Mouse (Mus musculus) midbrain, embryonic 15.5 days (tissue): ENCODE results near the gene Hist1h2aa. TPM values are rescaled to one million over a fixed set of nuclear protein-coding genes. Genes with fewer than 3 reads are reported as not detected.
A peak's percentile ranks its signal among the peaks of the same experiment; 100 is the strongest.

Source experiments
- ATAC-seq: fragments of 200-750 bp; cut with Nextera tagmentation; replicated peaks from 2 replicates; pipeline ENCODE4 v1.8.0; 2017; ENCODE audit warnings: moderate TSS enrichment
- H3K27ac ChIP-seq: fragments of 300-500 bp; sonication (generic); 2 replicates; pipeline ENCODE4 v1.5.1; 2015; ENCODE audit warnings: mild to moderate bottlenecking, inconsistent platforms
- H3K27me3 ChIP-seq: fragments of 300-500 bp; sonication (generic); replicated peaks from 2 replicates; pipeline ENCODE4 v1.6.1; 2015; ENCODE audit warnings: inconsistent platforms
- H3K36me3 ChIP-seq: fragments of 300-500 bp; sonication (generic); replicated peaks from 2 replicates; pipeline ENCODE4 v1.6.1; 2015; ENCODE audit warnings: inconsistent platforms
- H3K4me1 ChIP-seq: fragments of 300-500 bp; sonication (generic); 2 replicates; pipeline ENCODE4 v1.6.1; 2015; ENCODE audit warnings: inconsistent platforms
- H3K4me2 ChIP-seq: fragments of 300-500 bp; sonication (generic); 2 replicates; pipeline ENCODE4 v1.6.1; 2015; ENCODE audit warnings: inconsistent platforms, mild to moderate bottlenecking, moderate library complexity
- H3K4me3 ChIP-seq: fragments of 300-500 bp; sonication (generic); 2 replicates; pipeline ENCODE4 v1.5.1; 2015; ENCODE audit warnings: mild to moderate bottlenecking, inconsistent platforms
- H3K9ac ChIP-seq: fragments of 300-500 bp; sonication (generic); 2 replicates; pipeline ENCODE4 v1.6.1; 2015; ENCODE audit warnings: mild to moderate bottlenecking, inconsistent platforms
- H3K9me3 ChIP-seq: fragments of 300-500 bp; sonication (generic); 2 replicates; pipeline ENCODE4 v1.6.1; 2016; ENCODE audit warnings: inconsistent platforms
- WGBS: fragments of 180-500 bp; shearing (Covaris S2); methylation state at CpG from one replicate; pipeline ENCODE4 v1.1.7; 2015; ENCODE audit warnings: mixed read lengths; 5-methylcytosine and 5-hydroxymethylcytosine counted together
- microRNA-seq: library from miRNA; unstranded; fragments of <30 nt; microRNA quantifications from one replicate; pipeline ENCODE4, GENCODE M21; 2016
- polyA plus RNA-seq: library from polyadenylated mRNA; unstranded; fragments of >200 nt; fragmentation: Nextera tagmentation; extraction: Ambion mirVana; gene quantifications from 2 replicates; pipeline ENCODE4 v1.2.1, GENCODE M21; 2015

The Hist1h2aa gene
- polyA plus RNA-seq, 1 experiment from 2014 or later: not detected

DNA sequence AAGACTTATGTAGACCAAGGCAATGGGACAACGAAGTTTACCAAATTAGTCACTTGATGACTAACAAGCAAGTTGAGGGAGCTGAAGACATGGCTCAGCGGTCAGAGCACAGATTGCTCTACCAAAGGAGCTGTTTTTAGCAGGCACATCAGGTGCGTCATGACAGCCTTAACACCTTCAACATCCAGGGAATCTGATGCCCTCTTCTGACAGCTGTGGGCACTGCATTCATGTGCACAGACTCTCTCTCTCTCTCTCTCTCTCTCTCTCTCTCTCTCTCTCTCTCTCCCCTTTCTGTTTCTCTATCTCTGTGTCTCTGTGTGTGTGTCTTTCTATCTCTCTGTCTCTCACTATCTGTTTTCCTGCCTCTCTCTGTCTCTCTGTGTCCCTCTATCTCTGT lies 16.7 kb downstream of the Hist1h2aa start:
- Histone ChIP-seq H3K36me3 (no peaks in the 10 kb centered on the region), H3K4me2 (no peak overlapping the region), H3K27ac (no peak overlapping the region), H3K27me3 (no peaks in the 10 kb centered on the region), H3K4me3 (no peak overlapping the region), H3K4me1 (peaks cover 4% of the 10 kb centered on the region; the same call in 1 of the 2 replicates), H3K9ac (no peak overlapping the region), H3K9me3 (no peaks in the 10 kb centered on the region)
- no peak for ATAC-seq
- WGBS: 77% methylated on average over 3 of the region's 3 CpGs

DNA sequence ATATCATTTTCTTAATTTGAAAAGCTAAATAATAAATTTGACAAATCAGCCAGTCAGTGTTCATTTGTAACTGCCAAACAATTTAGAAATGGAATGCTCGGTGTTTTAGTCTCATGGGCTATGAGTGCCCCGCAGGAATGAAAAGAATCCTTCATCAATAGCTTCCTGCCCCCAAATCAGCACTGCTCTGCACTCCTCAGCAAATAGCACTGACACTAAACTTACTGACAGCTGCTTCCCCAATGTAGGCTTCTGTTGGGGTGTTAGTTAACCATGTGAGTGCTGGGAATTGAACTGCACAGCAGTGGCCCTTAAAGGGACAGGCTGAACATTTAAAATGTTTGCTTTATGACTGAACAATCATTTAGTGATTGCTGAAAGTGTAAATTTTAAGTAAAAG lies 25.5 kb downstream of the Hist1h2aa start:
- no peak for ATAC-seq
- H3K9me3 ChIP-seq: no peaks in the 10 kb centered on the region
- 14% methylated on average over 2 of the region's 2 CpGs for WGBS
- H3K36me3 ChIP-seq: no peaks in the 10 kb centered on the region
- H3K4me1 ChIP-seq: peaks cover 8% of the 10 kb centered on the region; the same call in 1 of the 2 replicates
- no peak overlapping the region for H3K27ac ChIP-seq
- H3K27me3 ChIP-seq: no peaks in the 10 kb centered on the region
- H3K9ac ChIP-seq: no peak overlapping the region
- H3K4me2 ChIP-seq: no peak overlapping the region
- no peak overlapping the region for H3K4me3 ChIP-seq

DNA sequence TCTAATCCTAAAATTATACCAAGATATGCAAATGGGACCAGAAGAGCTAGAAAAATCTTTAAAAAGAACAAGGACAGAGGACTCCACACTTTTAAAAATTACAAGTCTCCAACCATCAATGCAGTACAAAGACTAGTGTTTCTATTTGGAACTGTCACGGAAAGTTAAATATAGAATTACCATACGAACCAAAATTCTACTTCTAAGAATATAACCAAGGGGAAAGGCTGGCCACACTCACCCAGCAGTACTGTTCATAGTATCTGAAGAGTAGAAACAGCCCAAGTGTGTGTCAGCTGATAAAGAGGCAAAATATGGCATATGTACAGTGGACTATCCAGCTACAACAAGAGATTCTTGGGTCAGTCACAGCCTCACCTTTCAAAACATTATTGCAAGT lies 30.6 kb downstream of the Hist1h2aa start:
- Histone ChIP-seq H3K9ac (no peak overlapping the region), H3K9me3 (no peaks in the 10 kb centered on the region), H3K4me2 (no peak overlapping the region), H3K4me1 (0 out of 2 replicates have a peak, but pooled peaks cover under 1% of the 10 kb centered on the region), H3K36me3 (no peaks in the 10 kb centered on the region), H3K27me3 (no peaks in the 10 kb centered on the region), H3K4me3 (no peak overlapping the region), H3K27ac (no peak overlapping the region)
- 87% methylated on average over 2 of the region's 2 CpGs for WGBS
- ATAC-seq: no peak

DNA sequence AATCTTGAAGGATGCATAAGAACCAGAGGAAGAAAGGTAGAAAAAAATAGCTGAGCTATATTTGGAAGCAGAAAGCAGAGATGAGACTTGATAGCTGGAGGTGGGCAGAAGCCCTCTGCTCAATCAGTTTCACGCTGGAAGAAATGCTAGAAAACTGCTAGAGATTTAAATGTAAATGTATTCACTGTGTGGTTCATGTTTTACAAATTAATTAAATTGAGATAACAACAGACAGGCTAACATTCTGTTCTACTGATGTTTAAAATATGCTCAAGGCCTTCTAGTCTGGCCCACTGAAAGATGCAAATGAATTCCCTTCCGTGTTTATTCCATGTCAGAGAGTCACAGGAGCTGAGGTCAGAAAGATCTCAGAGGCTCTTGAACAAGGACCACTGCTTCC lies 37.6 kb downstream of the Hist1h2aa start:
- Histone ChIP-seq H3K9ac (no peak overlapping the region), H3K4me2 (no peak overlapping the region), H3K27ac (0 out of 2 replicates have a peak overlapping the region, but pooled peaks have one; percentile 8), H3K4me1 (0 out of 2 replicates have a peak, but pooled peaks cover 2% of the 10 kb centered on the region), H3K27me3 (no peaks in the 10 kb centered on the region), H3K4me3 (no peak overlapping the region), H3K9me3 (no peaks in the 10 kb centered on the region), H3K36me3 (no peaks in the 10 kb centered on the region)
- ATAC-seq: 0 out of 2 replicates have a peak, but pooled peaks have one; percentile 14
- 40% methylated on average over 2 of the region's 2 CpGs for WGBS

DNA sequence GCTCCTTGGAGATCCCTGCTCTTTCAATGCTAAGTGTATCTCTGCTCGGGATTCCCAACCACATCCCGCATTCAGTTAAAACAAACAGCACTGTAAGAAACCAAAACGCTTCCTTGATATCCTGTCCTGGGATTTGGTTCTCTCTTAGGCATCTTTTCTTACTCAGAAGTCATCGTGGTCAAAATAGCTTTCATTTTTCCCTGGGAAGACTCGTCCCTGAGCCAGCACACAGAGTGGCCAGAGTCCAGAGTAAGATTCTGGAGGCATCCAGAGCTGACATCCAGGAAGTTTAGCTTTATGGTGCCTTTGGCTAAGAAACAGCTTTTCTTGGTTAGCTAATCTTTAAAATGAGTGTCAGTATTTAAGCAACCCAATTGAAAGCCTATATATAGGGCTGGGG lies 38.0 kb downstream of the Hist1h2aa start:
- WGBS: 68% methylated on average over 5 of the region's 5 CpGs
- Histone ChIP-seq H3K4me2 (no peak overlapping the region), H3K9me3 (no peaks in the 10 kb centered on the region), H3K27ac (0 out of 2 replicates have a peak overlapping the region, but pooled peaks have one; percentile 8), H3K4me3 (no peak overlapping the region), H3K9ac (no peak overlapping the region), H3K4me1 (0 out of 2 replicates have a peak, but pooled peaks cover 2% of the 10 kb centered on the region), H3K36me3 (no peaks in the 10 kb centered on the region), H3K27me3 (no peaks in the 10 kb centered on the region)
- ATAC-seq: no peak

Small RNA genes within 50 kb of the gene (microRNA-seq; reads per million reads assigned to microRNA genes)
- not detected for gene Gm44344

Other genes with a start within 250 kb of the Hist1h2aa start
- not detected in 2 replicates for gene Hist1h1t, start 238.6 kb upstream of the Hist1h2aa start, polyA plus RNA-seq
- gene Hist1h4c, start 236.0 kb upstream of the Hist1h2aa start, polyA plus RNA-seq: 1.8 and 3.0 TPM in 2 replicates
- 3.0 and 3.8 TPM in 2 replicates for gene Hfe, start 223.6 kb upstream of the Hist1h2aa start, polyA plus RNA-seq
- gene Hist1h1c, start 195.7 kb upstream of the Hist1h2aa start, polyA plus RNA-seq: 6.9 and 8.3 TPM in 2 replicates
- gene Hist1h3c, start 188.9 kb upstream of the Hist1h2aa start, polyA plus RNA-seq: 0.41 and 1.4 TPM in 2 replicates
- 0.37 and 0.83 TPM in 2 replicates for gene Hist1h2bb, start 187.7 kb upstream of the Hist1h2aa start, polyA plus RNA-seq
- gene Hist1h2ab, start 183.3 kb upstream of the Hist1h2aa start, polyA plus RNA-seq: 4.6 and 7.2 TPM in 2 replicates
- 0.67 and 1.2 TPM in 2 replicates for gene Hist1h3b, start 182.2 kb upstream of the Hist1h2aa start, polyA plus RNA-seq
- 2.0 TPM in 1 of 2 replicates, not detected in the other for gene Hist1h4b, start 177.4 kb upstream of the Hist1h2aa start, polyA plus RNA-seq
- gene Hist1h4a, start 173.2 kb upstream of the Hist1h2aa start, polyA plus RNA-seq: not detected in 2 replicates
- gene Hist1h3a, start 172.1 kb upstream of the Hist1h2aa start, polyA plus RNA-seq: 0.77 and 0.98 TPM in 2 replicates
- 0.41 and 0.48 TPM in 2 replicates for gene Hist1h1a, start 170.8 kb upstream of the Hist1h2aa start, polyA plus RNA-seq
- gene Trim38, start 164.5 kb upstream of the Hist1h2aa start, polyA plus RNA-seq: not detected in 2 replicates
- not detected in 2 replicates for gene Slc17a2, start 127.5 kb upstream of the Hist1h2aa start, polyA plus RNA-seq
- gene Slc17a3, start 95.0 kb upstream of the Hist1h2aa start, polyA plus RNA-seq: not detected in 2 replicates
- not detected in 2 replicates for gene Slc17a1, start 66.7 kb upstream of the Hist1h2aa start, polyA plus RNA-seq
- gene Slc17a4, start 19.5 kb upstream of the Hist1h2aa start, polyA plus RNA-seq: not detected in 2 replicates
- gene Hist1h2ba, start 306 bp upstream of the Hist1h2aa start, polyA plus RNA-seq: not detected in 2 replicates
- 1.1 and 1.5 TPM in 2 replicates for gene Scgn, start 56.8 kb downstream of the Hist1h2aa start, polyA plus RNA-seq